Mouse (Mus musculus) T-helper 17 cell (primary cell): ENCODE results near the gene Ccl24.

Experiments
- in situ Hi-C, 2 experiments: fragments of 300-600 bp; cut with MboI, MseI; formaldehyde crosslinking; loops; 1 replicate in 1 of 2; 2 replicates in 1 of 2; pipeline ENCODE4 v1.15.1; 2025; ENCODE audit warnings: high pct_unique_total_duplicates in 2 of 2

Ccl24 gene

GRCm38 (mm10) chr5:135547990-135548389 is 24.9 kb downstream of the Ccl24 start:
- in situ Hi-C loops, result loop anchor here in 1 of 2 experiments (5.0 to 25.0 kb wide), 2 partner anchors 229 to 1236 kb away; partner anchors contain the start of genes Gtf2i, Mdh2 and Styxl1

DNA sequence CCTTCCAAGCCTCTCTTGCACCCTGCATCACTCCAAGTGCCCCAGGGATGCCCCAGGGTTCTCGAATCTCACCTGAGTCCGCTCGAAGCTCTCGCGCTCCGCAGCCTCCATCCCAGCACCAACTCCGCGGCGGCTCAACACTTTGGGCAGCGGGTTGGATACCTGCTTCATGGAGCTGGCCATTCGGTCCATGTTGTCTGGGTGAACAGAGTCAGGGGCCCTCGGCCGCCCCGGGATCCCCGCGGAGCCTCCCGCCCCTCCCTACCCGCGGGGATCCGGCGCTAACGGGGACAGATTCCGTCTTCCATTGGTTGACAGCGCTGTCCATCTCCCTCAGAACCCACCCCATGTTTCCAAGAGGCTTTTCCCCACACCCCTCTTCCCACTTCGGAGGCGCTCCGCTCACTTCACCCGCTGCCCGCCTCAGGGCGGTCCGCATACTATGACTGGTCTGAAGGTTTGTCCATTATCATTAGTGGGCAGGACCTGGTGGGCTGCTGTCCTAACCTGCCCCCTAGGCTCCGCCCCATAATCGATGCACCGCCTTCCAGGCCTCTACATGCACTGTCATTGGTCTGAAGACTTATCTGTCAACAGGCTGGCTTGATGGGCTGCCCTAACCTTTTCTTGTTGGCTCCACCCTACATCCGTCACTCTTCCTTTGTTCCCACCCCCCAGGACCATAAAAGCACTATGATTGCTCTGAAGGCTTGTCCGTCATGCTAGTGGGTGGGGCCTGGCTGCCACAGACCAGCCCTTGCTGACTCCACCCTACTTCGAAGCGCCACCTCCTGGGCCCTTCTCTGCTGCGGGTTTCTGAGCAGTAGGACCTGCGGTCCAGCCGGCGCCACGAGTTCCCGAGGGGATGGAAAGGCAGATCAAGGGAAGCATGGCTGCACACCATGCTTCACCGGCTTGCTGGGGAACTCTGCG is 27.7 kb downstream of the Ccl24 start, which contains the start of gene Hip1:
Gene Hip1 (minus strand): TSS at position 256 of the 933 bp plus-strand sequence.
- in situ Hi-C loops, result loop anchor here in 1 of 2 experiments (5.0 to 25.0 kb wide), 2 partner anchors 232 to 1233 kb away; partner anchors contain the start of genes Gtf2i, Mdh2 and Styxl1

- in situ Hi-C loops, result loop anchor here in 1 of 2 experiments (25.0 kb wide), 1 partner anchor 1232 kb away; the partner anchor contains the start of gene Gtf2i
Observed at GRCm38 (mm10) chr5:135544032-135544558, 28.8 kb downstream of the Ccl24 start.

- in situ Hi-C loops, result loop anchor here in 1 of 2 experiments (10.0 to 25.0 kb wide), 2 partner anchors 1226 to 1427 kb away; partner anchors contain the start of genes Cldn15 and Gtf2i
Observed at GRCm38 (mm10) chr5:135537794-135538214, 35.0 kb downstream of the Ccl24 start.

DNA sequence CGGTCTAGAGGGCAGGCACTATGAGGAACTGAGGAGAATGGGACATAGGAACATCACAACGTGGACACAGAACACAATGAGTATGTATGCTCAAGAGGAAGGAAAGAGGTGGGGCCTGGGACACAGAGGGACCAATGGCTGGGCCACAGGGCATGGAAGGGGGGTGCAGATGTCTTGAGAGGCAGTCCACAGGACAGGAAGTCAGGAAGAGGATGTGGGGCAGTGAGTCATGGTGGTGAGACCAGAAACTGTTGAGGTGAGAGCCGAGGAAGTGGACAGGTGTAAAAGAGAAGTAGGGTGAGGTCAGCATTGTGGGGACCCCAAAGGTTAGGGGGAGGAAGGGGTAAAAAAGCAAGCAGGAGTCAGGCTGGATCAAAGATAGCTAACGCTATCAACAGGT is 35.5 kb downstream of the Ccl24 start:
- in situ Hi-C loops, result loop anchor here in 1 of 2 experiments (10.0 to 25.0 kb wide), 2 partner anchors 1225 to 1427 kb away; partner anchors contain the start of genes Cldn15 and Gtf2i

GRCm38 (mm10) chr5:135535867-135536266 is 37.0 kb downstream of the Ccl24 start:
- in situ Hi-C loops, result loop anchor here in 1 of 2 experiments (10.0 to 25.0 kb wide), 2 partner anchors 1224 to 1429 kb away; partner anchors contain the start of genes Cldn15 and Gtf2i

GRCm38 (mm10) chr5:135533431-135533830 is 39.4 kb downstream of the Ccl24 start:
- in situ Hi-C loops, result loop anchor here in 1 of 2 experiments (10.0 to 25.0 kb wide), 2 partner anchors 1221 to 1431 kb away; partner anchors contain the start of genes Cldn15 and Gtf2i

GRCm38 (mm10) chr5:135531306-135531845 is 41.5 kb downstream of the Ccl24 start:
- in situ Hi-C loops, result loop anchor here in 1 of 2 experiments (10.0 to 25.0 kb wide), 2 partner anchors 1219 to 1433 kb away; partner anchors contain the start of genes Cldn15 and Gtf2i

DNA sequence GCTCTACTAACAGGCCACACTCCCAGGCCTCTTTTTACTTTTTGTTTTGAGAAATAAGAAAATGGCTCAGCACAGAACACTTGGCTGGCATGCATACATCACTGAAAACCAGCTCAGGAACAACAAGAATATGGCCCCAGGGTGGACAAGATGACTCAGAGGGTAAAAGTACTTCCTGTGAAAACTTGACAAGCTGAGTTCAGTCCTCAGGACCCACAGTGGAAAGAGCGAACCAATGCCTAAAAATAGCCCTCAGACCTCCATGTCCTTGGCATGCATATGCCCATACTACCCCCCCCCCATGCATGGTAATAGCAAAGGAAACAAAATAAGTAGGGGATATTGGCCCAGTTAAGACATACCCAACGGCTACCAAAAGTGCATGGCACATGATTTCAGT is 42.9 kb downstream of the Ccl24 start:
- in situ Hi-C loops, result loop anchor here in 1 of 2 experiments (10.0 to 25.0 kb wide), 2 partner anchors 1218 to 1435 kb away; partner anchors contain the start of genes Cldn15 and Gtf2i

GRCm38 (mm10) chr5:135529310-135529709 is 43.5 kb downstream of the Ccl24 start:
- in situ Hi-C loops, result loop anchor here in 1 of 2 experiments (25.0 kb wide), 1 partner anchor 1217 kb away; the partner anchor contains the start of gene Gtf2i

GRCm38 (mm10) chr5:135527986-135528385 is 44.9 kb downstream of the Ccl24 start:
- in situ Hi-C loops, result loop anchor here in 1 of 2 experiments (25.0 kb wide), 1 partner anchor 1216 kb away; the partner anchor contains the start of gene Gtf2i

DNA sequence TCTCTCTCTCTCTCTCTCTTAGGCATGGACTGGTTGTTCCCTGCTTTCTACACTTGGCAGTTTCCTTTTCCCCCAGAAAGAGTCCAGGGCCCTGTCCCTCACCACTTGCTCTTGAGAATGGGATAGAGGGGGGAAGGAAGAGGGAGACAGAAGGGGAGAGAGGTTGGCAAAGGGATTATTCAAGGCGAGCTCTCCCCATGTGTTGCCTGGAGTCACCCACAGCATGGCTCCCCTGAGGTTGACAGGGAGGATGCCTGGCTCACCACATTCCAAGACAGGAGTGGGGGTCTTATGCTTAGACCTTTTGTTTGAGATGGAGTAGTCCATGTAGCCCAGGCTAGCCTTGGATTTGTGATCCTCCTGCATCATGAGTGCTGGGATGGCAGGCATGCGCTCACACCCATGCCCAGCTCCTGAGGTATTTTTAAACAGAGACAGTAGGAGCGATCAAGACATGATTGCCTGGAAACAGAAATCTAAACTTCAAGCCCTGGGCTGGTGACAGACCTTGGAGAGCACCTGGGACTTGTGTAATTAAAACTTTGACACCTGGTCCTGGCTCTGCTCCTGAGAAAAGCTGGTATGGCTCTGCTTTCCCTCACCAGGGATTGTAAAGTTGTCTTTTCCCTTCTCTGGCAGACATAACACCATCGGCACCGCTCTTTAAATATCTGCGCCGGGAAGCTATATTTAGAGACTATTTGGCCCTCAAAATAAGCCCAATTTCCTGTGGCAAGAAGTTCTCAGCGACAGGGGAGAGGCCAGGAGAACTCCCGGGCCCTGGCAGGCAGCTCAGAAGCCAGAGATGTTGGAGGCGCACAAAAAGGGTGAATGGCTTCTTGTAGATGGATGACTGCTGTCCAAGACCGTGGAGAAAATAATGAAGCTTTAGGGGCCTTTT is 47.9 kb downstream of the Ccl24 start:
- in situ Hi-C loops, result loop anchor here in 1 of 2 experiments (25.0 kb wide), 1 partner anchor 1213 kb away; the partner anchor contains the start of gene Gtf2i

DNA sequence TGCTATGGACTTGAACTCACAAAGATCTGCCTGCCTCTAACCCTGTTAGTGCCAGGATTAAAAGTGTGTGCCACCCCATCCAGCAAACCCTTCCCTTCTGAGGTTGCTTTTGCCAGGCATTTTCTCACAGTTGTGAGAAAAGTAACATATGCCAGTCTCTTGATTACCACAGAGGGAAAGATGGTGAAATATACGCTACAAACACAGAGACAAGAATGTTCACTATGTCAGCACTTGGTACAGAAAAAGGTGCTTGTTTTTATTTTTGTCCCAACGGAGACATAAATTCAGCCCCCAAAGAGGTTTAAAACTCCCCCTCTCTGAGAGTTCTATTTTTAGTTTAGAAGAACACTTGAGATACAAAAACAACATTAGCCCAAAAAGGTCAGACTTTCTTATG is 48.8 kb downstream of the Ccl24 start:
- in situ Hi-C loops, result no loop called here

GRCm38 (mm10) chr5:135522111-135522722 is 50.6 kb downstream of the Ccl24 start:
- in situ Hi-C loops, result no loop called here
